Comparison of ENCODE assay signal across 8 mouse cellular contexts in the genomic region with DNA sequence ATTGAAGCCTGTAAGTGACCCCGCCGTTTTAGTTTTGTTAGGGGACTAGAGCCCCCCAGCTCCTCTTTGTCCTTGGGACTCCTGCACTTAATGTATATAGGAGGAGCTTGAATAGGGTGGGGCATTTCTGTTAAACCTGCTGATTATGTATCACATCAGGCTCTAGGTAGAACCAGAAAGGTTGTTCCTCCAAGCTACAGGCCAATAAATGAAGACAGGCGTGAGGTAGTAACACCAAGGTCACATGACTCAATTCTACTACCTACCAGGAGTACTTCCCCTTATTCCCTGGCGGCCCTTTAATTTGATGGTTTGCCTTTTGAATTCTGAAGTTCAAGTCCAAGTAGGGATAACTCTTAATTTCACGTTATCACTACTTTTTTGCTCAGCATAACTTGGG. TPM values are rescaled to one million over a fixed set of nuclear protein-coding genes. Genes with fewer than 3 reads are reported as not detected.
DNase-seq lines count a peak whose midpoint lies in the region; ATAC-seq and TF ChIP-seq lines count a peak whose summit lies in the region.

No protein-coding gene starts in this region.

- H3K9ac ChIP-seq in heart, embryonic 15.5 days = peak overlapping the region; percentile 95
- H3K9ac ChIP-seq in forebrain, postnatal 0 days = peak overlapping the region; percentile 77

- H3K27me3 ChIP-seq in heart, embryonic 15.5 days = no peaks in the 10 kb centered on the region
- H3K27me3 ChIP-seq in G1E (ENCODE audit: insufficient read depth, low read length) = no peaks in the 10 kb centered on the region
- no peaks in the 10 kb centered on the region for H3K27me3 ChIP-seq in forebrain, postnatal 0 days (ENCODE audit: insufficient read depth, low read length)
- H3K27me3 ChIP-seq in megakaryocyte, embryonic 14.5 days (replicated peaks) = no peaks in the 10 kb centered on the region

- DNase-seq in heart, postnatal 14 days = no peak
- DNase-seq in G1E (ENCODE audit: low spot score) = peak; percentile 52
- DNase-seq in forebrain, postnatal 0 days = no peak
- no peak for DNase-seq in frontal cortex, postnatal 36 days (ENCODE audit: low spot score in 2 of 2)
- no peak for DNase-seq in frontal cortex, postnatal 10 days (ENCODE audit: low spot score in 2 of 2)
- DNase-seq in spleen, postnatal 14 days (ENCODE audit: low spot score in 2 of 2) = no peak

- no peak for TF ChIP-seq CTCF in G1E (IDR thresholded peaks at IDR 0.05; ENCODE audit: low read depth, low read length)
- TF ChIP-seq CTCF in forebrain, postnatal 0 days (IDR thresholded peaks at IDR 0.05; ENCODE audit: low read depth) = no peak

- intact Hi-C loops in heart, postnatal 14 days (cut with DNase I) = no loop called here

- ATAC-seq in heart, embryonic 15.5 days (replicated peaks; ENCODE audit: insufficient number of reproducible peaks, insufficient read depth, low FRiP score, low read depth) = no peak
- 0 out of 2 replicates have a peak, but pooled peaks have one; percentile 23 for ATAC-seq in G1E (ENCODE audit: extremely low read depth, insufficient number of reproducible peaks, low FRiP score, poor library complexity, severe bottlenecking)
- ATAC-seq in forebrain, postnatal 0 days = no peak

- H3K9me3 ChIP-seq in heart, embryonic 15.5 days (replicated peaks) = no peaks in the 10 kb centered on the region
- H3K9me3 ChIP-seq in G1E (replicated peaks) = no peaks in the 10 kb centered on the region
- H3K9me3 ChIP-seq in forebrain, postnatal 0 days (ENCODE audit: low read length) = no peaks in the 10 kb centered on the region
- H3K9me3 ChIP-seq in megakaryocyte, embryonic 14.5 days = no peaks in the 10 kb centered on the region

- H3K4me2 ChIP-seq in heart, embryonic 15.5 days = peak overlapping the region; percentile 69
- H3K4me2 ChIP-seq in forebrain, postnatal 0 days (ENCODE audit: low read depth) = peak overlapping the region; percentile 65

- H3K27ac ChIP-seq in heart, embryonic 15.5 days = peak overlapping the region; percentile 98
- H3K27ac ChIP-seq in forebrain, postnatal 0 days (ENCODE audit: low read depth, low read length) = peak overlapping the region; percentile 90; the same call in 1 of the 2 replicates

- H3K36me3 ChIP-seq in heart, embryonic 15.5 days = peaks cover 6% of the 10 kb centered on the region; the same call in 1 of the 2 replicates
- H3K36me3 ChIP-seq in G1E (replicated peaks) = peaks cover 37% of the 10 kb centered on the region
- H3K36me3 ChIP-seq in forebrain, postnatal 0 days (ENCODE audit: insufficient read depth) = no peaks in the 10 kb centered on the region
- peaks cover 9% of the 10 kb centered on the region for H3K36me3 ChIP-seq in megakaryocyte, embryonic 14.5 days (replicated peaks; ENCODE audit: low read length)

- H3K4me1 ChIP-seq in heart, embryonic 15.5 days (replicated peaks) = peaks cover 52% of the 10 kb centered on the region
- H3K4me1 ChIP-seq in G1E (ENCODE audit: insufficient read depth, low read depth, low read length) = peaks cover 82% of the 10 kb centered on the region
- H3K4me1 ChIP-seq in forebrain, postnatal 0 days (ENCODE audit: insufficient read depth) = peaks cover 13% of the 10 kb centered on the region
- H3K4me1 ChIP-seq in megakaryocyte, embryonic 14.5 days = peaks cover 71% of the 10 kb centered on the region

- peak overlapping the region; percentile 94 for H3K4me3 ChIP-seq in heart, embryonic 15.5 days
- H3K4me3 ChIP-seq in G1E (ENCODE audit: low read depth, low read length) = peak overlapping the region; percentile 88
- H3K4me3 ChIP-seq in forebrain, postnatal 0 days (ENCODE audit: low read depth, low read length) = peak overlapping the region; percentile 74
- H3K4me3 ChIP-seq in megakaryocyte, embryonic 14.5 days (replicated peaks) = peak overlapping the region; percentile 96

- WGBS in heart, embryonic 15.5 days = 9% methylated on average over 5 of the region's 5 CpGs
- WGBS in forebrain, postnatal 0 days = 16% methylated on average over 5 of the region's 5 CpGs

RNA-seq across cellular contexts. Expression of a gene that starts 0.9 kb away (rescaled TPM):
- 448 and 450 TPM in 2 replicates for polyA plus RNA-seq in heart, embryonic 15.5 days (2015; fragmentation: Nextera tagmentation; extraction: Ambion mirVana)
- 1,000 to 10,000 TPM; 1,195 to 1,221 TPM for total RNA-seq in heart, postnatal 14 days (2021)
- total RNA-seq in G1E (2014; fragmentation: Nextera tagmentation) (323 and 337 TPM in 2 replicates), G1E (2017) (175 and 181 TPM in 2 replicates)
- 21.6 and 56.6 TPM in 2 replicates for polyA plus RNA-seq in G1E (2012)
- total RNA-seq in forebrain, postnatal 0 days (2014; rRNA removed) = 205 and 250 TPM in 2 replicates
- 203 and 255 TPM in 2 replicates for polyA plus RNA-seq in forebrain, postnatal 0 days (2015; fragmentation: Nextera tagmentation; extraction: Ambion mirVana)
- 2.6 and 12.1 TPM in 2 replicates for polyA plus RNA-seq in megakaryocyte, embryonic 14.5 days (2012; ENCODE audit: insufficient read depth, low replicate concordance)

RNA-seq across cellular contexts. Expression of a gene that starts 16.2 kb away (rescaled TPM):
- polyA plus RNA-seq in heart, embryonic 15.5 days (2015; fragmentation: Nextera tagmentation; extraction: Ambion mirVana) = 186 and 213 TPM in 2 replicates
- total RNA-seq in heart, postnatal 14 days (2021) = 10 to 100 TPM; 58.1 to 66.7 TPM
- total RNA-seq in G1E (2014; fragmentation: Nextera tagmentation) = 57.9 and 91.2 TPM in 2 replicates
- 74.0 and 77.3 TPM in 2 replicates for total RNA-seq in G1E (2017)
- polyA plus RNA-seq in G1E (2012) = 60.5 and 74.4 TPM in 2 replicates
- total RNA-seq in forebrain, postnatal 0 days (2014; rRNA removed) = 50.1 and 57.5 TPM in 2 replicates
- polyA plus RNA-seq in forebrain, postnatal 0 days (2015; fragmentation: Nextera tagmentation; extraction: Ambion mirVana) = 179 and 205 TPM in 2 replicates
- 29.0 and 98.4 TPM in 2 replicates for polyA plus RNA-seq in megakaryocyte, embryonic 14.5 days (2012; ENCODE audit: insufficient read depth, low replicate concordance)

RNA-seq across cellular contexts. Expression of a gene that starts 30.4 kb away (rescaled TPM):
- 17.0 TPM in 2 replicates for polyA plus RNA-seq in heart, embryonic 15.5 days (2015; fragmentation: Nextera tagmentation; extraction: Ambion mirVana)
- 100 to 1,000 TPM; 208 to 209 TPM for total RNA-seq in heart, postnatal 14 days (2021)
- total RNA-seq in G1E (2014; fragmentation: Nextera tagmentation) (28.8 and 29.8 TPM in 2 replicates), G1E (2017) (24.9 and 27.4 TPM in 2 replicates)
- 7.3 and 8.7 TPM in 2 replicates for polyA plus RNA-seq in G1E (2012)
- total RNA-seq in forebrain, postnatal 0 days (2014; rRNA removed) = 34.0 and 41.6 TPM in 2 replicates
- 48.2 and 50.0 TPM in 2 replicates for polyA plus RNA-seq in forebrain, postnatal 0 days (2015; fragmentation: Nextera tagmentation; extraction: Ambion mirVana)
- polyA plus RNA-seq in megakaryocyte, embryonic 14.5 days (2012; ENCODE audit: insufficient read depth, low replicate concordance) = 5.0 and 18.0 TPM in 2 replicates

RNA-seq across cellular contexts. Expression of a gene that starts 35.3 kb away (rescaled TPM):
- 22.3 and 27.8 TPM in 2 replicates for polyA plus RNA-seq in heart, embryonic 15.5 days (2015; fragmentation: Nextera tagmentation; extraction: Ambion mirVana)
- total RNA-seq in heart, postnatal 14 days (2021) = 10 to 100 TPM; 13.2 to 13.7 TPM
- total RNA-seq in G1E (2014; fragmentation: Nextera tagmentation) (23.2 and 30.2 TPM in 2 replicates), G1E (2017) (13.8 TPM in 2 replicates)
- polyA plus RNA-seq in G1E (2012) = 3.4 and 3.6 TPM in 2 replicates
- total RNA-seq in forebrain, postnatal 0 days (2014; rRNA removed) = 14.9 and 20.0 TPM in 2 replicates
- 9.6 and 11.9 TPM in 2 replicates for polyA plus RNA-seq in forebrain, postnatal 0 days (2015; fragmentation: Nextera tagmentation; extraction: Ambion mirVana)
- 0.91 and 1.1 TPM in 2 replicates for polyA plus RNA-seq in megakaryocyte, embryonic 14.5 days (2012; ENCODE audit: insufficient read depth, low replicate concordance)

RNA-seq across cellular contexts. Expression of a gene that starts 38.5 kb away (rescaled TPM):
- polyA plus RNA-seq in heart, embryonic 15.5 days (2015; fragmentation: Nextera tagmentation; extraction: Ambion mirVana) = 6.8 and 11.8 TPM in 2 replicates
- 10 to 100 TPM; 46.5 to 47.5 TPM for total RNA-seq in heart, postnatal 14 days (2021)
- 72.9 and 80.4 TPM in 2 replicates for total RNA-seq in G1E (2014; fragmentation: Nextera tagmentation)
- 5.9 and 6.6 TPM in 2 replicates for total RNA-seq in G1E (2017)
- 68.3 and 75.9 TPM in 2 replicates for polyA plus RNA-seq in G1E (2012)
- 22.3 and 32.6 TPM in 2 replicates for total RNA-seq in forebrain, postnatal 0 days (2014; rRNA removed)
- polyA plus RNA-seq in forebrain, postnatal 0 days (2015; fragmentation: Nextera tagmentation; extraction: Ambion mirVana) = 4.7 and 7.7 TPM in 2 replicates
- polyA plus RNA-seq in megakaryocyte, embryonic 14.5 days (2012; ENCODE audit: insufficient read depth, low replicate concordance) = 18.3 and 19.7 TPM in 2 replicates
